Mouse (Mus musculus) small intestine, adult 2 months (tissue): ENCODE results near the gene Ubap2l. TPM values are rescaled to one million over a fixed set of nuclear protein-coding genes. Genes with fewer than 3 reads are reported as not detected.
A peak's percentile ranks its signal among the peaks of the same experiment; 100 is the strongest.

Experiments used
- H3K27ac ChIP-seq: fragments of 200-500 bp; 2 replicates; pipeline ENCODE4 v1.5.1; 2012; ENCODE audit warnings: low read depth, low read length, control low read depth, inconsistent platforms; ENCODE audit not compliant: insufficient read depth
- H3K27me3 ChIP-seq: fragments of 200-500 bp; 2 replicates; pipeline ENCODE4 v1.6.1; 2012; ENCODE audit warnings: mild to moderate bottlenecking, moderate library complexity, low read length, inconsistent platforms; ENCODE audit not compliant: control insufficient read depth, insufficient read depth
- H3K36me3 ChIP-seq: fragments of 200-500 bp; 2 replicates; pipeline ENCODE4 v1.6.1; 2012; ENCODE audit warnings: mild to moderate bottlenecking, low read length, control low read depth, inconsistent platforms; ENCODE audit not compliant: control insufficient read depth, insufficient read depth
- H3K4me1 ChIP-seq: fragments of 200-500 bp; 2 replicates; pipeline ENCODE4 v1.6.1; 2012; ENCODE audit warnings: low read length, inconsistent platforms, mixed read lengths; ENCODE audit not compliant: control insufficient read depth, insufficient read depth, insufficient read length
- H3K4me3 ChIP-seq: fragments of 200-500 bp; 2 replicates; pipeline ENCODE4 v1.5.1; 2012; ENCODE audit warnings: low read depth, mild to moderate bottlenecking, control low read depth, inconsistent platforms, low read length, moderate library complexity
- CTCF ChIP-seq: fragments of 200-500 bp; IDR thresholded peaks from 2 replicates; pipeline ENCODE4 v1.5.1; 2012; ENCODE audit warnings: low read depth, mild to moderate bottlenecking, control low read depth, inconsistent platforms, low read length, moderate library complexity, mixed read lengths; ENCODE audit not compliant: insufficient replicate concordance, insufficient read length; ENCODE audit errors: extremely low read depth
- POLR2A ChIP-seq: fragments of 200-500 bp; IDR thresholded peaks from 2 replicates; pipeline ENCODE4 v1.6.1; 2012; ENCODE audit warnings: low read depth, mild to moderate bottlenecking, control low read depth, inconsistent platforms, low read length, moderate library complexity
- WGBS: fragments of 180-500 bp; shearing (Covaris S2); methylation state at CpG from one replicate; pipeline ENCODE4 v1.1.7; 2018; 5-methylcytosine and 5-hydroxymethylcytosine counted together
- polyA plus RNA-seq: library from polyadenylated mRNA; depleted of rRNA; stranded (reverse); fragments of >200 nt; gene quantifications from 2 replicates; pipeline ENCODE4 v1.2.3, GENCODE M21; 2012

The Ubap2l gene
- polyA plus RNA-seq, 1 experiment: 52.2 TPM

- Histone ChIP-seq H3K36me3 (peaks cover 4% of the 10 kb centered on the region; the same call in 1 of the 2 replicates), H3K27me3 (no peaks in the 10 kb centered on the region), H3K27ac (no peak overlapping the region), H3K4me1 (no peaks in the 10 kb centered on the region), H3K4me3 (no peak overlapping the region)
- WGBS: 74% methylated on average over 4 of the region's 4 CpGs
- TF ChIP-seq POLR2A (no peak), CTCF (no peak)
These were observed 15.4 kb upstream of the Ubap2l start for GRCm38 (mm10) chr3:90067851-90068250.

- Histone ChIP-seq H3K27ac (no peak overlapping the region), H3K36me3 (peaks cover 22% of the 10 kb centered on the region), H3K4me1 (no peaks in the 10 kb centered on the region), H3K4me3 (no peak overlapping the region), H3K27me3 (no peaks in the 10 kb centered on the region)
- TF ChIP-seq CTCF: peak; percentile 52; the same call in 1 of the 2 replicates
- no peak for TF ChIP-seq POLR2A
- WGBS: 30% methylated on average over 3 of the region's 3 CpGs
These were observed 13.1 kb upstream of the Ubap2l start for GRCm38 (mm10) chr3:90065553-90065952.

GRCm38 (mm10) chr3:90064383-90064782 is 12.0 kb upstream of the Ubap2l start:
- Histone ChIP-seq H3K27ac (no peak overlapping the region), H3K4me1 (no peaks in the 10 kb centered on the region), H3K36me3 (peaks cover 29% of the 10 kb centered on the region), H3K27me3 (no peaks in the 10 kb centered on the region), H3K4me3 (no peak overlapping the region)
- TF ChIP-seq CTCF (no peak), POLR2A (no peak)
- 81% methylated on average over 3 of the region's 3 CpGs for WGBS

- TF ChIP-seq CTCF (no peak), POLR2A (no peak)
- Histone ChIP-seq H3K27ac (no peak overlapping the region), H3K4me1 (no peaks in the 10 kb centered on the region), H3K36me3 (peaks cover 36% of the 10 kb centered on the region), H3K27me3 (no peaks in the 10 kb centered on the region), H3K4me3 (no peak overlapping the region)
- WGBS: 63% methylated on average over 2 of the region's 2 CpGs
These were observed 10.1 kb upstream of the Ubap2l start for GRCm38 (mm10) chr3:90062539-90062938.

- Histone ChIP-seq H3K4me1 (no peaks in the 10 kb centered on the region), H3K27ac (no peak overlapping the region), H3K36me3 (peaks cover 42% of the 10 kb centered on the region), H3K27me3 (no peaks in the 10 kb centered on the region), H3K4me3 (no peak overlapping the region)
- TF ChIP-seq POLR2A: no peak
- no peak for TF ChIP-seq CTCF
- WGBS: 88% methylated on average over 6 of the region's 6 CpGs
These were observed 9.1 kb upstream of the Ubap2l start for GRCm38 (mm10) chr3:90061549-90061948.

GRCm38 (mm10) chr3:90051441-90052350 is 732 bp downstream of the Ubap2l start, which contains the start of gene 4933434E20Rik:
TSS of gene 4933434E20Rik (plus strand) at chr3:90051636.
- WGBS: 1% methylated on average over 43 of the region's 43 CpGs
- Histone ChIP-seq H3K27ac (peak within 1 kb of the TSS; percentile 68), H3K27me3 (no peaks in the 10 kb centered on the region), H3K36me3 (peaks cover 20% of the 10 kb centered on the region), H3K4me3 (peak within 1 kb of the TSS; percentile 91), H3K4me1 (peaks cover 2% of the 10 kb centered on the region; the same call in 1 of the 2 replicates)
- no peak for TF ChIP-seq POLR2A
- TF ChIP-seq CTCF: no peak

GRCm38 (mm10) chr3:90049691-90050090 is 2.7 kb downstream of the Ubap2l start:
- H3K4me1 ChIP-seq: peaks cover 2% of the 10 kb centered on the region; the same call in 1 of the 2 replicates
- 52% methylated on average over 3 of the region's 3 CpGs for WGBS
- peaks cover 19% of the 10 kb centered on the region for H3K36me3 ChIP-seq
- H3K27me3 ChIP-seq: no peaks in the 10 kb centered on the region
- TF ChIP-seq POLR2A: no peak
- TF ChIP-seq CTCF: no peak
- H3K4me3 ChIP-seq: no peak overlapping the region
- no peak overlapping the region for H3K27ac ChIP-seq
